Mouse (Mus musculus) heart, adult 9 months (tissue): Measurements from ENCODE around the gene Mbd3l1.

Experiments used
- DNase-seq, 2 experiments: peaks; one replicate each; pipeline ENCODE4 v3.0.0; 2022; ENCODE audit warnings: low spot score in 2 of 2

Mbd3l1 gene

DNA sequence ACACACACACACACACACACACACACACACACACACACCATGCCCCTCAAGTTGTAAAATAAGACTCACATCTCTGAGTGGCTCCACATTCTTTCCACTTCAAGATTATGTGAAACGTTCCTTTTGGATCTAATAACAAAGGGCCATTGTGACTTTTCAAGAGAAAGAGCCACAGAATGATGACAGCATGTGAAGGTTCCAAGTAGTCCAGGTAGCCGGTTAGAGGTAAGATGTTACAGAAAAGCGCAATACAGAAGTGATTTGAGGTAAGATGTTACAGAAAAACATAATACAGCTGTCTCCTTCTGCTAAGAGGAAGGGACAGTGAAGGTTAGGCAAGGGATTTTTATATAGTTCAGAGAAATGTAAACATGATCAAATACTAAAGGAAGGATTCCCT lies at the start of gene Mbd3l1, which contains the start of gene Zfp558:
TSS of gene Mbd3l1 (plus strand) at position 192 of the 400 bp plus-strand sequence.
TSS of gene Zfp558 (minus strand) at position 101 of the 400 bp plus-strand sequence.
- DNase-seq: no peak

DNA sequence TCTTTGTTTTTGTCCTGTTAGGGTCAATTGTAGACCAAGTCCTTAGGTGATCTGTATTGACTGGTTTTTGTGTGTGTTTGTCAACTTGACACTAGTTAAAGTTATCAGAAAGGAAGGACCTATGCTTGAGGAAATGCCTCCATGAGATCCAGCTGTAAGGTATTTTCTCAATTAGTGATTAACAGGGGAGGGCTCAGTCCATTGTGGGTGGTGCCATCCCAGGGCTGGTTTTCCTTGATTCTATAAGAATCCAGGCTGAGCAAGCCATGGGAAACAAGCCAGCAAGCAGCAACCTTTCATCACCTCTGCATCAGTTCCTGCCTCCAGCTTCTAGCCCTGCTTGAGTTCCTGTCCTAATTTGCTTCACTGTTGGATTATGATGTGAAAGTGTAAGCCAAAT lies 47.8 kb upstream of the Mbd3l1 start, which contains the start of gene Mbd3l2:
TSS of gene Mbd3l2 (plus strand) at position 301 of the 400 bp plus-strand sequence.
- no peak for DNase-seq

DNA sequence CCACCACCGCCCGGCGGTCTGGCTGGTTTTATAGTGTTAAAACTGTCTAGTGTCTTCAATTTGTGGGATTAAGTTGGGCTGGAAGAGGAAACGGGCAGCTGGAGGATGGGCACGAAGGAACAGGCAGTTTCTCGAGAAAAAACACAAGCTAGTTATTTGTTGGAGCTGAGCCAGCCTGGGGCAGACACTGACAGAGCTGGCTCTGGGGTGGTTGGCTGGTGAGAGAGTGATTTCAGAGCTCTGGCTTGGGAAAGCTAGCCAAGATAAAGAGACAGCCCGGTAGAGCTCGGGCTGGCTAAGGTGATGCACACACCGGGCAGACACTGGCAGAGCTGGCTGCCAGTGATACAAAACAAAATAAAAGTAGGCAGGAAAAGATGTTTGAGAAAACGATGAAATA lies 46.5 kb upstream of the Mbd3l1 start:
- DNase-seq: no peak

DNA sequence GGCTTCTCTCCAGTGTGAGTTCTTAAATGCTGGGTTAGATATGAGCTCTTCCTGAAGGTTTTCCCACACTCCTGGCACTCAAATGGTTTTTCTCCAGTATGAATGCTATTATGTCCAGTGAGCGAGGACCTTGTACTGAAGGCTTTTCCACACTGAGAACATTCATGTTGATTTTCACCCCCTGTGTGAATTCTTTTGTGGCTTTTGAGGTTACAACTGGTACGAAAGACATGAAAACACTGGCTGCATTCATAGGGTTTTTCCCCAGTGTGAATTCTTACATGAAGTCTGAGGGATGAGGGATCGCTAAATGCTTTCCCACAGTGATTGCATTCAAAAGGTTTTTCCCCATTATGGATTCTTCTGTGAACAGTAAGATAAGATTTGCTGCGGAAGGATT lies 21.6 kb upstream of the Mbd3l1 start:
- no peak for DNase-seq

DNA sequence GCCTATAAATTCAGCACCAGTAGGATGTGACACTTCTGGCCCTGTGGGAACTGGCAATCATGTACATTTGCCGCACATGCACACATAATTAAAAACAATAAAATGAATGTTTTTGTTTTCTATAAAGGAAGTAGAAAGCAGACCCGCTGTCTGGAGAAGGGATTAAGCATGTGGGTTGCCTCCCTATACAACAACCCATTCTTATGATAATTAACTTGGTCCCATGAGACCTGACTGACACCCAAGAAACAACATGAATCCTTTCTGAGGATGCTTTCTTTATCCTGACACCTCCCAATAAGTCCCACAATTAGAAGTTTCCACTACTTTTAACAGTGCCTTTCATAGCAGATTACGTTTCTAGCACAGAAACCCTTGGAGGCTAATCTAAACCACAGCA lies 10.8 kb upstream of the Mbd3l1 start:
- DNase-seq: no peak

DNA sequence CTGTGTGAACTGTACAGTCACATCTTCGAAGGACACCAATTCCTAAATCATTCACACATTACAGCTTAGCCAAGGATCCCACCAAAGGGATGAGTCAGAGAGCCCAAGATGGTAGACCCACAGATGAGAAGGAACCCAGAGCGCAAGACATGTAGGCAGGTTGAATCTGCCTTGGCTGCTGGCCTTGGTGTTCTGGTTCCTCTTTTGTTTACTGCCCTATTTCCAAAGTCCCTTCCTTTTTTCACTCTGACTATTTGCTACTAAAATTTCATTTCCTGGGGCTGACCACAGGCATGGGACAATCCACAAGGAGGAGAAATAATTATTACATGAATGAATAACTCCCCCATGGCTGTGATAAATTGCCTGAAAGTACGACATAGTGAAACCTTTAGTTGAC lies 10.2 kb upstream of the Mbd3l1 start:
- no peak for DNase-seq

DNA sequence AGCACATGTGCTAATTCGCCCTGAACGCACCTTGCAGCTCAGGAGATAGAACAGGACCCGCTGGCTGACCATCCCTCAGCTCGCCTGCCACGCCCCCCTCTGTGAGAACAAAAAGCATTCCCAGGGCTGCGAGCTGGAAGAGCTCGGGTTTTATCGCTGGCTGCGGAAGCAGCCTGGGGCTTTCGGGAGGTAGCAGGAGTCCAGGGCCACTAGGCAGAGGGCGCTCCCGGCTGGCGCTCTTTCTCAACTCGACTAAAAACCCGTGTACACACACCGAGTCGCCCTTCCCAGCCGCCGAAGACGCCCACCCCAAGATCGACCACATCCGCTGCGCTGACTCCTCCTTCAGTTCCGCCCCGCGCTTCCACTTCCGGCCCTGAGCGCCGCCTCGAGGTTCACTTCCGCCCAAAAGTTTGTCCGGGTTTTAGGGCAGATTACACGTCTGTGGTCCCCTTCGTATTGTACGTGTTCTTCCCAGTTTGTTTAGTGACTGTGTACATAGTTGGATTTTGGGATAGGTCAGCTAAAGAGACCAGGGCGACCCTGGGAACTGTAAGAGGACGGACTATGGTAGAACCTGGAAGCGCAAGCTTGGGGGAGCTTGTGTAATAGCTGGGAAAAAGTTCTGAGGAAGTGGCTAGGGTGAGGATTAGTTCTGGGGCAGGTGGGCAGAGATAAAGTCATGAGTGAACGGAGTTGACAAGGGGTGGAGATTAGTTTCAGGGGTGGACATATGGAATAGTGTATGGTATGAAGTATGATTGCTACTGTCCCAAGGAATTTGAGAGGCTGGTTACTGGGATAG lies 4.6 kb upstream of the Mbd3l1 start:
- DNase-seq: peak; percentile 49 to 53

DNA sequence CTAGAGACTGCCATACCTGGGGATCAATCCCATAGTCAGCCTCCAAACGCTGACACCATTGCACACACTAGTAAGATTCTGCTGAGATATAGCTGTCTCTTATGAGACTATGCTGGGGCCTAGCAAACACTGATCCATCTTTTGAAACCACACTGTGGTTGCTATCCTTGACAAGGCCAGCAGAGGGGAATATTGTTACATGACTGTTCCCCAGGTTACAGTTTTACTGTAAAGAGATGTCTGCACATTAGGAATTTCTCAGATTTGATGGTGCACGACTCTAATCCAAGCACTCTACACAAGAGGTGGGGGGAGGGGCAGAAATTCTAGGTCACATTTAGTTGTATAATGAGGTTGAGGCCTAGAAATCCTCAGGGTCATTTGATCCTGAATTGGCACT lies 29.9 kb downstream of the Mbd3l1 start:
- no peak for DNase-seq
